Mouse (Mus musculus): ENCODE measurements around the gene AB124611.
"Not testable (repeated sequence)": the region's sequence is repeated elsewhere in the genome, so short reads cannot be mapped to it uniquely, and the experiment has no call there.

GRCm38 (mm10) chr9:21542001-21542400, 16.0 kb downstream of the AB124611 start:
- TF ChIP-seq EP300, CTCF (IDR thresholded peaks at IDR 0.05): not testable (repeated sequence)
